Mouse (Mus musculus) heart, embryonic 11.5 days (tissue): ENCODE results near the gene Ldlr. TPM values are rescaled to one million over a fixed set of nuclear protein-coding genes. Genes with fewer than 3 reads are reported as not detected.

Experiments used
- ATAC-seq: fragments of 200-750 bp; cut with Nextera tagmentation; replicated peaks from 2 replicates; pipeline ENCODE4 v1.8.0; 2017; ENCODE audit warnings: moderate library complexity; ENCODE audit not compliant: insufficient number of reproducible peaks, low FRiP score, low TSS enrichment
- H3K27ac ChIP-seq: fragments of 300-500 bp; sonication (generic); 2 replicates; pipeline ENCODE4 v1.5.1; 2014; ENCODE audit warnings: mild to moderate bottlenecking, low read depth, low read length
- H3K27me3 ChIP-seq: fragments of 300-500 bp; sonication (generic); 2 replicates; pipeline ENCODE4 v1.6.1; 2014; ENCODE audit warnings: mild to moderate bottlenecking, low read length, mixed read lengths; ENCODE audit not compliant: control insufficient read depth, insufficient read depth
- H3K36me3 ChIP-seq: fragments of 300-500 bp; sonication (generic); 2 replicates; pipeline ENCODE4 v1.6.1; 2014; ENCODE audit warnings: mild to moderate bottlenecking, low read length, moderate library complexity, mixed read lengths; ENCODE audit not compliant: control insufficient read depth, insufficient read depth
- H3K4me1 ChIP-seq: fragments of 300-500 bp; sonication (generic); 2 replicates; pipeline ENCODE4 v1.6.1; 2014; ENCODE audit warnings: low read length; ENCODE audit not compliant: control insufficient read depth, insufficient read depth
- H3K4me2 ChIP-seq: fragments of 300-500 bp; sonication (generic); 2 replicates; pipeline ENCODE4 v1.6.1; 2014; ENCODE audit warnings: mild to moderate bottlenecking, moderate library complexity
- H3K4me3 ChIP-seq: fragments of 300-500 bp; sonication (generic); 2 replicates; pipeline ENCODE4 v1.5.1; 2014; ENCODE audit warnings: low read depth, low read length
- H3K9ac ChIP-seq: fragments of 300-500 bp; sonication (generic); 2 replicates; pipeline ENCODE4 v1.6.1; 2014; ENCODE audit warnings: mild to moderate bottlenecking, low read depth, low read length, moderate library complexity
- H3K9me3 ChIP-seq: fragments of 300-500 bp; sonication (generic); replicated peaks from 2 replicates; pipeline ENCODE4 v1.6.1; 2016; ENCODE audit warnings: low read length; ENCODE audit not compliant: control insufficient read depth
- WGBS: fragments of 180-500 bp; shearing (Covaris S2); extraction: QIAGEN DNeasy Blood & Tissue Kit; methylation state at CpG from one replicate; pipeline ENCODE4 v1.1.7; 2014; ENCODE audit not compliant: insufficient replicate concordance; 5-methylcytosine and 5-hydroxymethylcytosine counted together
- polyA plus RNA-seq: library from polyadenylated mRNA; unstranded; fragments of >200 nt; fragmentation: Nextera tagmentation; extraction: Ambion mirVana; gene quantifications from 2 replicates; pipeline ENCODE4 v1.2.1, GENCODE M21; 2014

The Ldlr gene
- polyA plus RNA-seq, 1 experiment from 2014 or later: 11.1 TPM

GRCm38 (mm10) chr9:21709340-21709739 is 13.9 kb upstream of the Ldlr start:
- 92% methylated on average over 3 of the region's 3 CpGs for WGBS
- no peak for ATAC-seq
- H3K27me3 ChIP-seq: no peaks in the 10 kb centered on the region

GRCm38 (mm10) chr9:21715298-21715697 is 8.0 kb upstream of the Ldlr start:
- peak overlapping the region; percentile 66; the same call in 1 of the 2 replicates for H3K27ac ChIP-seq
- H3K27me3 ChIP-seq: no peaks in the 10 kb centered on the region
- ATAC-seq: peak; percentile 84
- peak overlapping the region; percentile 43; the same call in 1 of the 2 replicates for H3K9ac ChIP-seq
- H3K36me3 ChIP-seq: no peaks in the 10 kb centered on the region
- 35% methylated on average over 4 of the region's 4 CpGs for WGBS
- H3K4me2 ChIP-seq: no peak overlapping the region
- peaks cover 6% of the 10 kb centered on the region for H3K4me1 ChIP-seq
- H3K4me3 ChIP-seq: no peak overlapping the region
- no peaks in the 10 kb centered on the region for H3K9me3 ChIP-seq

More at GRCm38 (mm10) chr9:21709340-21709739, 13.9 kb upstream of the Ldlr start:
- no peak overlapping the region for H3K9ac ChIP-seq
- H3K4me1 ChIP-seq: no peaks in the 10 kb centered on the region
- H3K9me3 ChIP-seq: no peaks in the 10 kb centered on the region
- no peak overlapping the region for H3K27ac ChIP-seq
- no peak overlapping the region for H3K4me3 ChIP-seq
- H3K36me3 ChIP-seq: peaks cover 19% of the 10 kb centered on the region
- H3K4me2 ChIP-seq: no peak overlapping the region

- H3K4me1 ChIP-seq: peaks cover 11% of the 10 kb centered on the region
- H3K4me2 ChIP-seq: no peak overlapping the region
- H3K27ac ChIP-seq: no peak overlapping the region
- no peaks in the 10 kb centered on the region for H3K36me3 ChIP-seq
- ATAC-seq: no peak
- no peak overlapping the region for H3K4me3 ChIP-seq
- H3K9ac ChIP-seq: no peak overlapping the region
- no peaks in the 10 kb centered on the region for H3K27me3 ChIP-seq
- 75% methylated on average over 2 of the region's 2 CpGs for WGBS
- no peaks in the 10 kb centered on the region for H3K9me3 ChIP-seq
Measured at GRCm38 (mm10) chr9:21717015-21717414, 6.3 kb upstream of the Ldlr start.

GRCm38 (mm10) chr9:21721036-21721435 is 2.2 kb upstream of the Ldlr start:
- H3K9ac ChIP-seq: no peak overlapping the region
- no peak overlapping the region for H3K4me2 ChIP-seq
- no peak overlapping the region for H3K27ac ChIP-seq
- H3K4me3 ChIP-seq: no peak overlapping the region
- ATAC-seq: no peak
- peaks cover 19% of the 10 kb centered on the region for H3K4me1 ChIP-seq
- H3K9me3 ChIP-seq: no peaks in the 10 kb centered on the region
- H3K27me3 ChIP-seq: no peaks in the 10 kb centered on the region
- 71% methylated on average over 2 of the region's 2 CpGs for WGBS
- H3K36me3 ChIP-seq: no peaks in the 10 kb centered on the region

- peaks cover 33% of the 10 kb centered on the region for H3K4me1 ChIP-seq
- H3K4me3 ChIP-seq: peak overlapping the region; percentile 84
- H3K4me2 ChIP-seq: peak overlapping the region; percentile 78
- WGBS: 0% methylated on average over 18 of the region's 18 CpGs
- peak; percentile 91 for ATAC-seq
- H3K36me3 ChIP-seq: 0 out of 2 replicates have a peak, but pooled peaks cover 2% of the 10 kb centered on the region
- H3K9ac ChIP-seq: peak overlapping the region; percentile 85
- H3K27ac ChIP-seq: peak overlapping the region; percentile 97
- no peaks in the 10 kb centered on the region for H3K9me3 ChIP-seq
- H3K27me3 ChIP-seq: no peaks in the 10 kb centered on the region
Measured at GRCm38 (mm10) chr9:21724147-21724536, 859 bp downstream of the Ldlr start.

- peaks cover 40% of the 10 kb centered on the region for H3K4me1 ChIP-seq
- peak overlapping the region; percentile 78 for H3K4me2 ChIP-seq
- no peaks in the 10 kb centered on the region for H3K27me3 ChIP-seq
- peak overlapping the region; percentile 84 for H3K4me3 ChIP-seq
- H3K36me3 ChIP-seq: peaks cover 4% of the 10 kb centered on the region; the same call in 1 of the 2 replicates
- ATAC-seq: no peak
- peak overlapping the region; percentile 97; the same call in 1 of the 2 replicates for H3K27ac ChIP-seq
- WGBS: 56% methylated on average over 23 of the region's 23 CpGs
- H3K9me3 ChIP-seq: no peaks in the 10 kb centered on the region
- peak overlapping the region; percentile 85 for H3K9ac ChIP-seq
Measured at GRCm38 (mm10) chr9:21725224-21726121, 2.2 kb downstream of the Ldlr start.

- peak overlapping the region; percentile 78 for H3K4me2 ChIP-seq
- 0 out of 2 replicates have a peak overlapping the region, but pooled peaks have one; percentile 14 for H3K4me3 ChIP-seq
- peaks cover 8% of the 10 kb centered on the region; the same call in 1 of the 2 replicates for H3K36me3 ChIP-seq
- peaks cover 35% of the 10 kb centered on the region for H3K4me1 ChIP-seq
- no peak overlapping the region for H3K27ac ChIP-seq
- 63% methylated on average over 14 of the region's 14 CpGs for WGBS
- H3K27me3 ChIP-seq: no peaks in the 10 kb centered on the region
- H3K9me3 ChIP-seq: no peaks in the 10 kb centered on the region
- no peak for ATAC-seq
- H3K9ac ChIP-seq: peak overlapping the region; percentile 28
Measured at GRCm38 (mm10) chr9:21726218-21726975, 3.1 kb downstream of the Ldlr start.

GRCm38 (mm10) chr9:21728261-21728832 is 5.1 kb downstream of the Ldlr start:
- WGBS: 78% methylated on average over 10 of the region's 10 CpGs
- H3K27ac ChIP-seq: no peak overlapping the region
- no peak for ATAC-seq

More at GRCm38 (mm10) chr9:21728261-21728832, 5.1 kb downstream of the Ldlr start:
- Histone ChIP-seq H3K27me3 (no peaks in the 10 kb centered on the region), H3K4me3 (no peak overlapping the region), H3K9me3 (no peaks in the 10 kb centered on the region), H3K4me2 (no peak overlapping the region), H3K36me3 (peaks cover 21% of the 10 kb centered on the region), H3K9ac (no peak overlapping the region), H3K4me1 (peaks cover 35% of the 10 kb centered on the region)
